ENCODE assay signal across 16 mouse cellular contexts in the genomic region with DNA sequence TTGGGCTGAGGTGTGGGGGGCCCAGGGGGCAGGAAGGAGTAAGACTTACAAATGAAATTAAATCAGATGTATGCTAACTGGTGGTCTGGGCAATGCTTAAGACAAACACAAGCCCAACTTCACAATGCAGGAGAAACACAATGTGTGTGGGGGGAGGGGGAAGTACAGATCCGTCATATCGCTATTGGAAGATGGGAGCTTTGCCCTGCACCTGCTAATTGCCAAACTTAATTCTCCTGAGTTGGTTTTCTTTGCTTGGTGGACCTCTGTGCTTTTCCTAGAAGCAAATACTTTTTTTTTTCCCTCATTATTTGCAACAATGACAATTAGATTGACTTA.
A peak's percentile ranks its signal among the peaks of the same experiment; 100 is the strongest.
DNase-seq lines count a peak whose midpoint lies in the region; ATAC-seq and TF ChIP-seq lines count a peak whose summit lies in the region.
"Had no signal": no experiment of that assay in that cellular context is flagged by ENCODE, and none has a peak within 500 bp of the region (broad histone marks: within the 10 kb centered on the region; RNA-seq: fewer than 3 reads in every experiment).

No protein-coding gene starts in this region.

- H3K9ac ChIP-seq in hindbrain, embryonic 13.5 days, result peak overlapping the region; percentile 84
- peak overlapping the region; percentile 88 for H3K9ac ChIP-seq in midbrain, embryonic 16.5 days (ENCODE audit: low read depth, low read length)
- H3K9ac ChIP-seq: embryonic facial prominence, embryonic 12.5 days; liver, embryonic 14.5 days had no signal

- peak overlapping the region; percentile 74; the same call in 1 of the 2 replicates for H3K4me3 ChIP-seq in forebrain, embryonic 10.5 days
- peak overlapping the region; percentile 65 for H3K4me3 ChIP-seq in hindbrain, embryonic 13.5 days
- H3K4me3 ChIP-seq in midbrain, embryonic 16.5 days (ENCODE audit: low read depth, low read length), result peak overlapping the region; percentile 69
- H3K4me3 ChIP-seq: myocyte had no signal

- TF ChIP-seq POLR2A in brain, embryonic 14.5 days (IDR thresholded peaks at IDR 0.05; ENCODE audit: borderline replicate concordance, extremely low read depth, insufficient read depth, insufficient read length, poor library complexity, severe bottlenecking), result no peak

- no peak overlapping the region for H3K27ac ChIP-seq in forebrain, embryonic 10.5 days
- peak overlapping the region; percentile 97; the same call in 1 of the 2 replicates for H3K27ac ChIP-seq in hindbrain, embryonic 13.5 days
- peak overlapping the region; percentile 96 for H3K27ac ChIP-seq in midbrain, embryonic 16.5 days (ENCODE audit: low read length)
- H3K27ac ChIP-seq: embryonic facial prominence, embryonic 12.5 days; liver, embryonic 14.5 days had no signal

- H3K4me2 ChIP-seq in hindbrain, embryonic 13.5 days, result peak overlapping the region; percentile 74
- peak overlapping the region; percentile 66 for H3K4me2 ChIP-seq in midbrain, embryonic 16.5 days (ENCODE audit: low read length)
- H3K4me2 ChIP-seq: embryonic facial prominence, embryonic 12.5 days had no signal

- no peaks in the 10 kb centered on the region for H3K9me3 ChIP-seq in forebrain, embryonic 10.5 days
- no peaks in the 10 kb centered on the region for H3K9me3 ChIP-seq in hindbrain, embryonic 13.5 days
- H3K9me3 ChIP-seq in midbrain, embryonic 16.5 days (replicated peaks; ENCODE audit: control insufficient read depth, low read length, poor library complexity, severe bottlenecking), result no peaks in the 10 kb centered on the region
- H3K9me3 ChIP-seq: embryonic facial prominence, embryonic 12.5 days had no signal

- ATAC-seq in hindbrain, embryonic 13.5 days (ENCODE audit: low FRiP score), result no peak
- no peak for ATAC-seq in midbrain, embryonic 16.5 days
- ATAC-seq in monocyte, adult 5-6 weeks (replicated peaks; ENCODE audit: insufficient number of reproducible peaks, low FRiP score, low TSS enrichment, poor library complexity, severe bottlenecking), result no peak

- WGBS in forebrain, embryonic 10.5 days, result 5% methylated on average over 2 of the region's 2 CpGs
- 6% methylated on average over 2 of the region's 2 CpGs for WGBS in hindbrain, embryonic 13.5 days
- 4% methylated on average over 2 of the region's 2 CpGs for WGBS in midbrain, embryonic 16.5 days

- peak; percentile 46 for DNase-seq in brain, embryonic 14.5 days (ENCODE audit: low read depth)
- no peak for DNase-seq in forebrain, embryonic 10.5 days (ENCODE audit: extremely low spot score, low spot score)
- DNase-seq in adrenal gland, postnatal 14 days, result no peak
- no peak for DNase-seq in cerebellum, adult 18-20 months
- DNase-seq: adrenal gland, postnatal 36 days; cerebellum, adult 11 months; heart, postnatal 10 days; kidney, adult 18-20 months; lung, postnatal 4 days had no signal

- no peak for TF ChIP-seq CTCF in brain, embryonic 14.5 days (IDR thresholded peaks at IDR 0.05; ENCODE audit: borderline replicate concordance, extremely low read depth, insufficient read depth, insufficient read length)

- H3K4me1 ChIP-seq in forebrain, embryonic 10.5 days, result peaks cover 35% of the 10 kb centered on the region
- H3K4me1 ChIP-seq in hindbrain, embryonic 13.5 days (replicated peaks), result peaks cover 47% of the 10 kb centered on the region
- H3K4me1 ChIP-seq in midbrain, embryonic 16.5 days (ENCODE audit: control insufficient read depth, insufficient read depth, low read length), result peaks cover 18% of the 10 kb centered on the region

- H3K36me3 ChIP-seq in forebrain, embryonic 10.5 days (replicated peaks), result no peaks in the 10 kb centered on the region
- no peaks in the 10 kb centered on the region for H3K36me3 ChIP-seq in hindbrain, embryonic 13.5 days
- no peaks in the 10 kb centered on the region for H3K36me3 ChIP-seq in midbrain, embryonic 16.5 days (ENCODE audit: control insufficient read depth, insufficient read depth, low read length)
- H3K36me3 ChIP-seq: embryonic facial prominence, embryonic 12.5 days had no signal

- H3K27me3 ChIP-seq in forebrain, embryonic 10.5 days (ENCODE audit: poor library complexity, severe bottlenecking), result peaks cover 77% of the 10 kb centered on the region
- H3K27me3 ChIP-seq in hindbrain, embryonic 13.5 days, result peaks cover 35% of the 10 kb centered on the region
- H3K27me3 ChIP-seq in midbrain, embryonic 16.5 days (ENCODE audit: control insufficient read depth, insufficient read depth, low read depth, low read length), result no peaks in the 10 kb centered on the region
- H3K27me3 ChIP-seq: CH12.LX had no signal
